Mouse (Mus musculus) right cerebral cortex, postnatal 25 days (tissue): Measurements from ENCODE around the gene C130074G19Rik.

Source experiments
- DNase-seq: peaks from one replicate; pipeline ENCODE4 v3.0.0; 2022

The C130074G19Rik gene

GRCm38 (mm10) chr1:184836350-184836749, 46.7 kb downstream of the C130074G19Rik start:
- no peak for DNase-seq

DNA sequence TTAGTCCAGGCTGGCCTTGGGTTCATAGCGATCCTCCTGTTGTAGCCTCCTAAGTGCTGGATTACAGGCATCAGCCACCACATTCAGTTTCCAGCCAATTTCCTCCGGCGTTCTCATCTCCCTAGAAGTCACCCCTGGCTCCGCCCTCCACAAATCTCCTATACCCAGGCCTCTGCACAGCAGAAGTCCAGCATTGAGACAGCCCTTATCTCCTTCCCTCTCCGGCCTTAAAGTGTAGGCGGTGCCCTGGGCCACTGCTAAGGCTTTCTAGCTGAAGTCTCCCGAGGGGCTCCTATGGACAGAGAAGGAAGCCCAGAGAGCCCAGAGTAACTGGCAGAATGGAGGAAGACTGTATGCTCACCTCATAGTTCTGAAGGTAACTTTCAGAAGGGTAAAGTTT, 49.5 kb downstream of the C130074G19Rik start:
- no peak for DNase-seq

GRCm38 (mm10) chr1:184832211-184832610, 50.8 kb downstream of the C130074G19Rik start:
- no peak for DNase-seq

GRCm38 (mm10) chr1:184829897-184830296, 53.1 kb downstream of the C130074G19Rik start:
- no peak for DNase-seq

GRCm38 (mm10) chr1:184827175-184827701, 55.8 kb downstream of the C130074G19Rik start:
- no peak for DNase-seq

DNA sequence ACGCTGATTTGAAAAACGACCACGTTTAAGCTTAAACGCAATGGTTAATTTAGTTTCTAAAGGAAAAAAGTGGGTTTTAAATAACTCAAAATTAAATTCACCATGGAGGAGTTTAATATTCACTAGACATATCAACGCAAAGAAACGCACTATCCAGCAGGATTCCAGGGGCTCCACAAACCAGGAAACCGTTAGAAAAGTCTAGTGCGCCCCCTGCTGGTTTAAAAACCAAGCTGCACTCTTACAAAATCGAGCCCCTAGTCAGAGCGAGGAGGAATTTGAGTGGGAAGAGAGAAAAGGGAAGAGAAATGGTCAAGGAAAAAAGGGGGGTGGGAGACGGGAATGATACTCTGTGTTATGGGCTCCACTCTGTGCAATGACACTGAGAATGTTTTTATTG, 57.9 kb downstream of the C130074G19Rik start:
- no peak for DNase-seq

GRCm38 (mm10) chr1:184824439-184824851, 58.6 kb downstream of the C130074G19Rik start:
- DNase-seq = peak; percentile 77

DNA sequence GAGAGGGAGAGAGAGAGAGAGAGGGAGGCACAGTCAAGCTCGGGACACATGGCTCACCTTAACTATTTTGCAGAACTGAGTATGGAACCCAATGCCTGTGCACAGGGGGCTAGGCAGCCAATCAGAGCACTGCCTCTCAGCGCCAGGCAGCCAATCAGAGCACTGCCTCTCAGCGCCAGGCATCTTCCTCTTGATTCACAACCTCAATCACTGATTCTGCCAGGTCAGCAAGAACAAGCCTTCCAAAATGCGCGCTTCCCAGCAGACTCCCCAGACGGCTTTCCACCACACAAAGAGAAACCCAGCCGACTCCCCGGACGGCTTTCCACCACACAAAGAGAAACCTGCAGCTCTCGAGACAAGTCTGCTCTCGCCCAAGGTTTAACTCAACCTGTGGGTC, 60.3 kb downstream of the C130074G19Rik start:
- peak; percentile 29 for DNase-seq
